Mouse (Mus musculus): ENCODE data around the gene Srsf11. TPM values are rescaled to one million over a fixed set of nuclear protein-coding genes. Genes with fewer than 3 reads are reported as not detected.

The Srsf11 gene
- polyA plus RNA-seq, 1 experiment from 2014 or later, result 305 TPM

DNA sequence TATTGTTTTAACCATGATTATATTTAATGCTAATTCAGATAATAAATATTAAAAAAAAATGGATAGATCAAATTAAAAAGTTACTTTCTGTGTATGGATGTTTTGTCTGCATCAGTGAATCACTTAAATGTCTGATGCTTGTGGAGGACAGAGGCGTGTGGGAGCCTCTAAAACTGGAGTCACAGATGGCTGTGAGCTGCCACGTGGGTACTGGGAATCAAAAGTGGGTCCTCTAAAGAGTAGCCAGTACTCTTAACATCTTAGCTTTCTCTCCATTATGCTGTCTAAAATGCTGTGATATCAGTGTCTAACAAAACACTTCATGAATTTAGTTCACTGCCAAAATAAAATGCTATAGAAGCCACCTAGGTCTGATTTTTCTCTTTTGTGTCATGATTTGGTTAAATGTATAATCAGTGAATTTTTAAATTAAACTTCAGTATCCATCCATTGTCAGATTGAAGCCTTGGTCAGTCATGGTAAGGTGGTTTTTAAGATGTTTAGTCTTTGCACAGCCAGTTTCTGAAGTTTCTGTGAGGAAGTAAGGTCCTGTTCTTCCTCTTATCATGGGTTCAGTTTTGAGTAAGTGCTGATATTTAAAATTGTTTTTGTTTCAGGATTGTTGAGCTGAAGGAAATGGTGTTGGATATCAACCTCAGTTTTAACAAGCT lies 24.3 kb upstream of the Srsf11 start:
- ChIA-PET POLR2A (no interaction called here), CTCF (interaction anchor here (1.1 to 4.8 kb wide), 5 partner anchors 9 to 22 kb away, joined by 3 to 25 read pairs (median 6); no protein-coding TSS in a partner anchor)
- H3K27me3 ChIP-seq, result no peaks in the 10 kb centered on the region
- DNase-seq (ENCODE audit: low read depth, low spot score), result no peak
- in situ Hi-C loops (cut with MboI; ENCODE audit: low pct_unique_long_range_greater_than_20kb), result no loop called here
- no peak for ATAC-seq
- no peak for TF ChIP-seq CTCF (IDR thresholded peaks at IDR 0.05)

- ATAC-seq, result no peak
- POLR2A ChIA-PET, result no interaction called here
- in situ Hi-C loops (cut with MboI; ENCODE audit: low pct_unique_long_range_greater_than_20kb), result no loop called here
- no peaks in the 10 kb centered on the region for H3K27me3 ChIP-seq
- TF ChIP-seq CTCF (IDR thresholded peaks at IDR 0.05), result no peak
- CTCF ChIA-PET, result interaction anchor here (1.0 to 4.6 kb wide), 2 partner anchors 10 to 13 kb away, joined by 3 to 25 read pairs; no protein-coding TSS in a partner anchor
- DNase-seq (ENCODE audit: low read depth, low spot score), result no peak
These were observed 13.1 kb upstream of the Srsf11 start for GRCm38 (mm10) chr3:158049508-158049907.

- POLR2A ChIA-PET, result interaction anchor here (0.7 kb wide), 1 partner anchor 32 kb away, joined by 3 read pairs; no protein-coding TSS in a partner anchor
- ATAC-seq, result no peak
- no peak for DNase-seq (ENCODE audit: low read depth, low spot score)
- CTCF ChIA-PET, result interaction anchor here (0.6 kb wide), 1 partner anchor 14 kb away, joined by 3 read pairs; no protein-coding TSS in a partner anchor
- no peak for TF ChIP-seq CTCF (IDR thresholded peaks at IDR 0.05)
- no peaks in the 10 kb centered on the region for H3K27me3 ChIP-seq
- in situ Hi-C loops (cut with MboI; ENCODE audit: low pct_unique_long_range_greater_than_20kb), result no loop called here
These were observed 4.3 kb upstream of the Srsf11 start for GRCm38 (mm10) chr3:158040755-158041154.

- ATAC-seq (no peak), DNase-seq (ENCODE audit: low read depth, low spot score) (no peak)
- CTCF ChIA-PET, result interaction anchor here (0.9 to 1.1 kb wide), 2 partner anchors 14 to 161 kb away, joined by 4 read pairs; no protein-coding TSS in a partner anchor
- in situ Hi-C loops (cut with MboI; ENCODE audit: low pct_unique_long_range_greater_than_20kb), result no loop called here
- H3K27me3 ChIP-seq, result no peaks in the 10 kb centered on the region
- POLR2A ChIA-PET, result no interaction called here
- no peak for TF ChIP-seq CTCF (IDR thresholded peaks at IDR 0.05)
These were observed 1.7 kb upstream of the Srsf11 start for GRCm38 (mm10) chr3:158038106-158038505.

DNA sequence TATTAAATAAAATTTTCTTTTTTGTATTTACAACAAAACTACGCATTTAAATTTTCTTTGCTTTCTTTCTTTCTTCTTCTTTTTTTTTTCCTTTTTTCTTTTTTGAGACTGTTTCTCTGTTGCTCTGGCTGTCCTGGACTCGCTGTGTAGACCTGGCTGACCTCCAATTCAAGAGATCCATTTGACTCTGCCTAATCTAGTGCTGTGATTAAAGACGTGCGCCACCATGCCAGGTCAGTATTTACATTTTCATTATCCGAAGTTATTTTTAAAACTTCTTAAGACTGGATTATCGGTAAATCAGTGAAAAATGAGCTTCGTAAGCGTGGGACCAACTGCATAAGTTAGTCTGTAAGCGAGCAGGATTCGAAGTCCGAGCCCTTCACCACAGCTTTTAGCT lies 573 bp downstream of the Srsf11 start:
- ChIA-PET POLR2A (interaction anchor here (1.0 to 1.8 kb wide), 3 partner anchors 23 to 89 kb away, joined by 4 read pairs; partner anchors contain the start of gene Ankrd13c), CTCF (interaction anchor here (1.0 to 1.5 kb wide), 5 partner anchors 11 to 41 kb away, joined by 3 to 6 read pairs (median 4); no protein-coding TSS in a partner anchor)
- no peak for TF ChIP-seq CTCF (IDR thresholded peaks at IDR 0.05)
- no peaks in the 10 kb centered on the region for H3K27me3 ChIP-seq
- in situ Hi-C loops (cut with MboI; ENCODE audit: low pct_unique_long_range_greater_than_20kb), result no loop called here
- DNase-seq (ENCODE audit: low read depth, low spot score), result peak; percentile 25
- ATAC-seq, result no peak

GRCm38 (mm10) chr3:158032106-158032505 lies 4.3 kb downstream of the Srsf11 start:
- in situ Hi-C loops (cut with MboI; ENCODE audit: low pct_unique_long_range_greater_than_20kb), result no loop called here
- ATAC-seq (no peak), DNase-seq (ENCODE audit: low read depth, low spot score) (no peak)
- H3K27me3 ChIP-seq, result no peaks in the 10 kb centered on the region
- ChIA-PET POLR2A (interaction anchor here (0.5 kb wide), 1 partner anchor 865 kb away, joined by 3 read pairs; no protein-coding TSS in a partner anchor), CTCF (interaction anchor here (1.0 to 1.9 kb wide), 5 partner anchors 12 to 85 kb away, joined by 3 to 5 read pairs (median 3); partner anchors contain the start of gene Ankrd13c)
- no peak for TF ChIP-seq CTCF (IDR thresholded peaks at IDR 0.05)

- DNase-seq (ENCODE audit: low read depth, low spot score) (peak; percentile 66), ATAC-seq (peak; percentile 84)
- CTCF ChIA-PET, result interaction anchor here (0.5 to 1.9 kb wide), 4 partner anchors 10 to 26 kb away, joined by 3 to 5 read pairs (median 3); no protein-coding TSS in a partner anchor
- no peak for TF ChIP-seq CTCF (IDR thresholded peaks at IDR 0.05)
- in situ Hi-C loops (cut with MboI; ENCODE audit: low pct_unique_long_range_greater_than_20kb), result no loop called here
- no peaks in the 10 kb centered on the region for H3K27me3 ChIP-seq
- POLR2A ChIA-PET, result interaction anchor here (0.5 to 1.4 kb wide), 2 partner anchors 11 to 866 kb away, joined by 3 read pairs; no protein-coding TSS in a partner anchor
These were observed 5.0 kb downstream of the Srsf11 start for GRCm38 (mm10) chr3:158031371-158031925.

GRCm38 (mm10) chr3:158009762-158010320 lies 26.6 kb downstream of the Srsf11 start:
- no peak for TF ChIP-seq CTCF (IDR thresholded peaks at IDR 0.05)
- ChIA-PET CTCF (interaction anchor here (0.8 to 6.6 kb wide), 9 partner anchors 9 to 157 kb away, joined by 3 to 28 read pairs (median 4); no protein-coding TSS in a partner anchor), POLR2A (interaction anchor here (1.0 to 1.5 kb wide), 2 partner anchors 27 to 48 kb away, joined by 3 read pairs; partner anchors contain the start of genes Lrrc40 and Srsf11)
- in situ Hi-C loops (cut with MboI; ENCODE audit: low pct_unique_long_range_greater_than_20kb), result loop anchor here (10.0 kb wide), 1 partner anchor 465 kb away; no protein-coding TSS in a partner anchor
- DNase-seq (ENCODE audit: low read depth, low spot score) (no peak), ATAC-seq (no peak)
- no peaks in the 10 kb centered on the region for H3K27me3 ChIP-seq

GRCm38 (mm10) chr3:158008647-158009046 lies 27.8 kb downstream of the Srsf11 start:
- ATAC-seq (no peak), DNase-seq (ENCODE audit: low read depth, low spot score) (no peak)
- no peaks in the 10 kb centered on the region for H3K27me3 ChIP-seq
- TF ChIP-seq CTCF (IDR thresholded peaks at IDR 0.05), result no peak
- in situ Hi-C loops (cut with MboI; ENCODE audit: low pct_unique_long_range_greater_than_20kb), result no loop called here
- ChIA-PET POLR2A (interaction anchor here (0.8 to 1.5 kb wide), 4 partner anchors 18 to 47 kb away, joined by 3 to 4 read pairs (median 3); no protein-coding TSS in a partner anchor), CTCF (interaction anchor here (1.0 to 6.6 kb wide), 8 partner anchors 11 to 133 kb away, joined by 3 to 28 read pairs (median 4); no protein-coding TSS in a partner anchor)

DNA sequence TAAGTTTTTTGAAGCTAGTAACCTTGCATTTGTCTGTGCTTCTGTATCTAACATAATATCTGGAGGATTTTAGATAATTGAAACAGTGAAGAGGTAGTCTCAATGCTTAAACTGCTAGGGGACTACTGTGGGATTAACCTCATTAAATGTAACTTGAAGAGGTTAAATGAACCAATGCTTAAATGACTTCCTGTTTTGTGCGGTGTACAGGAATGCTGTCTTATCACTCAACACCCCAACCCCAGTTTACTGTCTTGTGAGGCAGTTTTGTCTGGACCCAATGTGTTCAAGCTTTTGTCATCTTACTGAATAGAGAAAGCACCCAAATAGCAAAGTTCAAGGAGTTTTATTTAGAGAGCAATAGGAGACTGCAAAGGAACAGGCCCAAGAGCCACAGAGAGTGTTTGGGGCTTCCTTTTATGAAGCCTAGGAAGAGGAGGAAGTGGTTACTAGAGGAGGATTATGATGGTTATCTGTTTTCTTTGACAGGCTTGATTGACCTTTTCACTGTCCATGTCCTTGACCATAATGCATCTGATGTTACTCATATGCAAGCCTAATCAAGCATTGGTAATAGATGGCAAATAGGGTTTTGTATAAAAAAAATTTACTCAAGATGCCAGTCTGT lies 37.6 kb downstream of the Srsf11 start:
- H3K27me3 ChIP-seq, result no peaks in the 10 kb centered on the region
- ChIA-PET POLR2A (interaction anchor here (1.5 kb wide), 1 partner anchor 77 kb away, joined by 3 read pairs; no protein-coding TSS in a partner anchor), CTCF (interaction anchor here (1.1 to 4.3 kb wide), 3 partner anchors 10 to 26 kb away, joined by 3 to 28 read pairs (median 3); no protein-coding TSS in a partner anchor)
- no peak for DNase-seq (ENCODE audit: low read depth, low spot score)
- no peak for ATAC-seq
- TF ChIP-seq CTCF (IDR thresholded peaks at IDR 0.05), result no peak
- in situ Hi-C loops (cut with MboI; ENCODE audit: low pct_unique_long_range_greater_than_20kb), result no loop called here
